Mouse (Mus musculus): ENCODE data around the gene Nfe2l1. TPM values are rescaled to one million over a fixed set of nuclear protein-coding genes. Genes with fewer than 3 reads are reported as not detected.
"Not testable (repeated sequence)": the region's sequence is repeated elsewhere in the genome, so short reads cannot be mapped to it uniquely, and the experiment has no call there.

The Nfe2l1 gene
- polyA plus RNA-seq, 1 experiment from 2014 or later: 75.6 TPM

DNA sequence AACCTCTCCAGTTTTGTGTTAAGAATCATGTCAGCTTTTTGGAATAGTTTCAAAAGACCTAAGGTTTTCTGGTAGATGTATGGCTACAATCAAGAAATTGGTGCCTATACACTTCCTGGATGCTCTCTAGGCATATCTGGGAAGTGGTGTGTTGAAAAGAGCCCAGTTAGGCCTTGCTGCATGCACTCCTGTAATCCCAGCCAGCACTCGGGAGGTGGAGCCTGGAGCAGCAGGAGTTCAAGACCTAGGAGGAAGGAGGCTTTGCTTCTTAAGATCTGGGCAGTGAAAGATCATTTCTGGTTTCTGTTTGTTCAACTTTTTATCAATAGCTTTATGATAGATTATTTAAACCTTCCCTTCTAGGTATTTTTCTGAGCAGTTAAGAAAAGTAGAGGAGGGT lies 39.1 kb downstream of the Nfe2l1 start:
- WGBS: 14% methylated on average over 1 of the region's 1 CpGs
- Histone ChIP-seq H3K36me3 (0 out of 2 replicates have a peak, but pooled peaks cover 4% of the 10 kb centered on the region), H3K9me3 (no peaks in the 10 kb centered on the region), H3K9ac (no peak overlapping the region), H3K4me1 (peaks cover 16% of the 10 kb centered on the region), H3K27ac (no peak overlapping the region), H3K4me3 (peak overlapping the region; percentile 97), H3K4me2 (peak overlapping the region; percentile 76), H3K27me3 (no peaks in the 10 kb centered on the region)
- ATAC-seq (ENCODE audit: insufficient number of reproducible peaks, low FRiP score, low TSS enrichment, low read depth): no peak

DNA sequence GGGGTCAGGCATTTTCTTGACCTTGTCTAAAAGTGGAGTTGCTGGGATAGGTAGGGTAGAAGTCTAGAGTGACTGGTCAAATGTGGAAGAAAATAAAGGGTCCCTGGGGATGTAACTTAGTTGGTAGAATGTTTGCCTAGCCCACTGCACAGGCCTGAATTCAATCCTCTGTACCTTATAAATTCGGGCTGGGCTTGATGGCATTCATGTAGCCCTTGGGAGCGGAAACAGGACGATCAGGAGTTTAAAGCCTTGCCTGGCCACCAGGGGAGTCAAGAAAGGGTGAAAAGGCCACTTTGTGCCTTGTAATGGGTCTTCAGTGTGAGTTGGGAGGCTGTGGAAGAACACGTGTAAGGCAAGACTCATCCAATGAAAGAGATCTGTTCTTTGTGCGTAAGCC lies 39.8 kb downstream of the Nfe2l1 start:
- Histone ChIP-seq H3K9ac (peak overlapping the region; percentile 85), H3K9me3 (no peaks in the 10 kb centered on the region), H3K4me2 (peak overlapping the region; percentile 76), H3K27me3 (no peaks in the 10 kb centered on the region), H3K36me3 (no peaks in the 10 kb centered on the region), H3K4me1 (peaks cover 16% of the 10 kb centered on the region), H3K4me3 (peak overlapping the region; percentile 97), H3K27ac (peak overlapping the region; percentile 98)
- no peak for ATAC-seq (ENCODE audit: insufficient number of reproducible peaks, low FRiP score, low TSS enrichment, low read depth)
- 10% methylated on average over 5 of the region's 5 CpGs for whole genome bisulfite sequencing

GRCm38 (mm10) chr11:96788871-96789795 lies 40.6 kb downstream of the Nfe2l1 start, which contains the start of gene Cbx1:
TSS of gene Cbx1 (plus strand) at chr11:96789127.
- peak within 1 kb of the TSS; percentile 85 for H3K9ac ChIP-seq
- H3K27ac ChIP-seq: peak within 1 kb of the TSS; percentile 98
- H3K9me3 ChIP-seq: no peaks in the 10 kb centered on the region
- WGBS: under 1% methylated on average over 92 of the region's 93 CpGs
- peaks cover 16% of the 10 kb centered on the region for H3K4me1 ChIP-seq
- peak; percentile 95 for ATAC-seq (ENCODE audit: insufficient number of reproducible peaks, low FRiP score, low TSS enrichment, low read depth)
- peak within 1 kb of the TSS; percentile 76 for H3K4me2 ChIP-seq
- peak within 1 kb of the TSS; percentile 97 for H3K4me3 ChIP-seq
- H3K27me3 ChIP-seq: no peaks in the 10 kb centered on the region
- H3K36me3 ChIP-seq: no peaks in the 10 kb centered on the region

- no peaks in the 10 kb centered on the region for H3K27me3 ChIP-seq
- ATAC-seq (ENCODE audit: insufficient number of reproducible peaks, low FRiP score, low TSS enrichment, low read depth): no peak
- H3K9ac ChIP-seq: no peak overlapping the region
- no peak overlapping the region for H3K4me2 ChIP-seq
- H3K4me1 ChIP-seq: peaks cover 13% of the 10 kb centered on the region
- no peaks in the 10 kb centered on the region for H3K9me3 ChIP-seq
- 37% methylated on average over 9 of the region's 9 CpGs for WGBS
- no peak overlapping the region for H3K4me3 ChIP-seq
- H3K27ac ChIP-seq: no peak overlapping the region
- H3K36me3 ChIP-seq: no peaks in the 10 kb centered on the region
Measured at GRCm38 (mm10) chr11:96786731-96787450, 42.9 kb downstream of the Nfe2l1 start.

- not testable (repeated sequence) for H3K9ac ChIP-seq; H3K4me3 ChIP-seq; H3K27ac ChIP-seq; H3K27me3 ChIP-seq; H3K4me1 ChIP-seq; ATAC-seq (ENCODE audit: insufficient number of reproducible peaks, low FRiP score, low TSS enrichment, low read depth); H3K4me2 ChIP-seq; H3K36me3 ChIP-seq; H3K9me3 ChIP-seq
- 12% methylated on average over 7 of the region's 7 CpGs for WGBS
Measured at GRCm38 (mm10) chr11:96784847-96785246, 44.9 kb downstream of the Nfe2l1 start.

DNA sequence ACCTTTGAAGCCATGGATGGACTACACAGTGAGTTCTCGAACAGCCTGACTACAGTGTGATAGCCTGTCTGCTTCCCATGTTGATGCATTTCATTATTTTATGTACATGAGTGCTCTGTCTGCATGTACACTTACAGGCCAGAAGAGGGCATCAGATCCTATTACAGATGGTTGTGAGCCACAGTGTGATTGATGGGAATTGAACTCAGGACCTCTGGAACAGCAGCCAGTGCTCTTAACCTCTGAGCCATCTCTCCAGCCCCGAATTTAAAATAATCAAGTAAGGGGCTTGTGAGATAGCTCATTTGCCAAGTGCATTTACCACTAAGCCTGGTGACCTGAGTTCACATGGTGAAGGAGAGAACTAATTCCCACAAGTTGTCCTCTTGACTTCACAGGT lies 48.3 kb downstream of the Nfe2l1 start:
- no peaks in the 10 kb centered on the region for H3K27me3 ChIP-seq
- H3K9me3 ChIP-seq: no peaks in the 10 kb centered on the region
- no peak for ATAC-seq (ENCODE audit: insufficient number of reproducible peaks, low FRiP score, low TSS enrichment, low read depth)
- no peak overlapping the region for H3K4me3 ChIP-seq
- no peak overlapping the region for H3K9ac ChIP-seq
- WGBS: 87% methylated on average over 2 of the region's 2 CpGs
- H3K4me1 ChIP-seq: peaks cover 8% of the 10 kb centered on the region
- no peaks in the 10 kb centered on the region for H3K36me3 ChIP-seq
- H3K27ac ChIP-seq: no peak overlapping the region
- no peak overlapping the region for H3K4me2 ChIP-seq

- no peak for ATAC-seq (ENCODE audit: insufficient number of reproducible peaks, low FRiP score, low TSS enrichment, low read depth)
- no peaks in the 10 kb centered on the region for H3K27me3 ChIP-seq
- H3K9ac ChIP-seq: no peak overlapping the region
- H3K4me1 ChIP-seq: peaks cover 11% of the 10 kb centered on the region
- no peak overlapping the region for H3K4me3 ChIP-seq
- no peak overlapping the region for H3K4me2 ChIP-seq
- H3K27ac ChIP-seq: no peak overlapping the region
- no peaks in the 10 kb centered on the region for H3K36me3 ChIP-seq
- WGBS: 67% methylated on average over 5 of the region's 5 CpGs
- no peaks in the 10 kb centered on the region for H3K9me3 ChIP-seq
Measured at GRCm38 (mm10) chr11:96780306-96780705, 49.5 kb downstream of the Nfe2l1 start.

DNA sequence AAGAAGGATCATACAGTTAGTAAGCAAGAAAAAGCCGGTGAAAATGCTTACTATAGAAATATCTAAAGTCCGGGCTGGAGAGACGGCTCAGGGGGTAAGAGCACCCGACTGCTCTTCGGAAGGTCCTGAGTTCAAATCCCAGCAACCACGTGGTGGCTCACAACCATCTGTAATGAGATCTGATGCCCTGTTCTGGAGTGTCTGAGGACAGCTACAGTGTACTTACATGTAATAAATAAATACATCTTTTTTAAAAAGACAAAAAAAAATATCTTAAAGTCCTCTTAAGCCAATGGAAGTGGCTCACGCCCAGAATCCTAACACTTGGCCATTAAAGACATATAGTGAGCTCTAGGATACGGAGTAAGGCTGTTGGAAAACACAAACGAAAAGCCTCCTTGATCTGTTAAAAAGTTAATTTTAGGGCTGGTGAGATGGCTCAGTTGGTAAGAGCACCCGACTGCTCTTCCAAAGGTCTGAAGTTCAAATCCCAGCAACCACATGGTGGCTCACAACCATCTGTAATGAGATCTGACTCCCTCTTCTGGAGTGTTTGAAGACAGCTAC lies 51.6 kb downstream of the Nfe2l1 start:
- not testable (repeated sequence) for H3K36me3 ChIP-seq; H3K9ac ChIP-seq; H3K9me3 ChIP-seq; ATAC-seq (ENCODE audit: insufficient number of reproducible peaks, low FRiP score, low TSS enrichment, low read depth); H3K27me3 ChIP-seq
- WGBS: 70% methylated on average over 10 of the region's 10 CpGs
- Histone ChIP-seq H3K4me1 (peaks cover 11% of the 10 kb centered on the region), H3K27ac (peak overlapping the region; percentile 43), H3K4me2 (peak overlapping the region; percentile 84), H3K4me3 (peak overlapping the region; percentile 64)

GRCm38 (mm10) chr11:96776968-96777962 lies 52.5 kb downstream of the Nfe2l1 start, which contains the start of gene Snx11:
TSS of gene Snx11 (minus strand) at chr11:96777559.
- peak; percentile 99 for ATAC-seq (ENCODE audit: insufficient number of reproducible peaks, low FRiP score, low TSS enrichment, low read depth)
- Histone ChIP-seq H3K4me3 (peak within 1 kb of the TSS; percentile 64), H3K27ac (peak within 1 kb of the TSS; percentile 43), H3K27me3 (no peaks in the 10 kb centered on the region), H3K4me2 (peak within 1 kb of the TSS; percentile 84), H3K9me3 (no peaks in the 10 kb centered on the region), H3K4me1 (peaks cover 11% of the 10 kb centered on the region), H3K9ac (peak within 1 kb of the TSS; percentile 37), H3K36me3 (peaks cover 17% of the 10 kb centered on the region; the same call in 1 of the 2 replicates)
- under 1% methylated on average over 59 of the region's 59 CpGs for WGBS

DNA sequence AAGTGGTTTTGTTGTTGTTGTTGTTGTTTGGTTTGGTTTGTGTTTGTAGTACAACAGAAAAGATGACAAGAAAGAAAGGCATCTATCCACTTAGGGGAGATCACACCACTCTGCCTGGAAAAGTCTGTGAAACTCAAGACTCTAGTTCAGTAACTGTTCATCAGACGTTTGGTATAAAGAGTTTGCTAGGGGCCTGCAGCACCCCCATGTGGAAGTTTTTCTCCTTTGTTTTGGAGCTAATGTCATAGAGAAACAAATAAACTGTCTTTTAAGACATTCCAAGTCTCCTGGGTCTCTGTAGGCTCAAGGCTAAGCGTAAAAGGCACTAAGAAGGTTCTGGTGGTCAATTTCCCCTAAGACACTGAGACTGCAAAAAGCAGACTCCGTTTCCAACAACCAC lies 53.7 kb downstream of the Nfe2l1 start:
- peaks cover 29% of the 10 kb centered on the region for H3K36me3 ChIP-seq
- WGBS: 25% methylated on average over 3 of the region's 3 CpGs
- H3K4me1 ChIP-seq: peaks cover 11% of the 10 kb centered on the region
- no peak overlapping the region for H3K9ac ChIP-seq
- H3K4me3 ChIP-seq: peak overlapping the region; percentile 64; the same call in 1 of the 2 replicates
- no peaks in the 10 kb centered on the region for H3K9me3 ChIP-seq
- no peak overlapping the region; the same call in 1 of the 2 replicates for H3K27ac ChIP-seq
- no peaks in the 10 kb centered on the region for H3K27me3 ChIP-seq
- ATAC-seq (ENCODE audit: insufficient number of reproducible peaks, low FRiP score, low TSS enrichment, low read depth): no peak
- peak overlapping the region; percentile 84; the same call in 1 of the 2 replicates for H3K4me2 ChIP-seq

- Histone ChIP-seq H3K4me2 (no peak overlapping the region), H3K27ac (no peak overlapping the region)
Measured at GRCm38 (mm10) chr11:96775665-96776064, 54.1 kb downstream of the Nfe2l1 start.

More at GRCm38 (mm10) chr11:96775665-96776064, 54.1 kb downstream of the Nfe2l1 start:
- no peak for ATAC-seq (ENCODE audit: insufficient number of reproducible peaks, low FRiP score, low TSS enrichment, low read depth)
- Histone ChIP-seq H3K27me3 (no peaks in the 10 kb centered on the region), H3K36me3 (peaks cover 33% of the 10 kb centered on the region), H3K9me3 (no peaks in the 10 kb centered on the region), H3K4me3 (no peak overlapping the region), H3K4me1 (peaks cover 11% of the 10 kb centered on the region), H3K9ac (no peak overlapping the region)
- 58% methylated on average over 7 of the region's 7 CpGs for WGBS
